Mouse (Mus musculus) forebrain, embryonic 15.5 days (tissue): ENCODE measurements around the gene Hs6st3. TPM values are rescaled to one million over a fixed set of nuclear protein-coding genes. Genes with fewer than 3 reads are reported as not detected.
A peak's percentile ranks its signal among the peaks of the same experiment; 100 is the strongest.

Source experiments
- ATAC-seq: fragments of 200-750 bp; cut with Nextera tagmentation; replicated peaks from 2 replicates; pipeline ENCODE4 v1.8.0; 2017; ENCODE audit warnings: mild to moderate bottlenecking, moderate TSS enrichment, moderate library complexity
- H3K27ac ChIP-seq: fragments of 300-500 bp; sonication (generic); replicated peaks from 2 replicates; pipeline ENCODE4 v1.5.1; 2015; ENCODE audit warnings: mild to moderate bottlenecking, inconsistent platforms
- H3K27me3 ChIP-seq: fragments of 300-500 bp; sonication (generic); 2 replicates; pipeline ENCODE4 v1.6.1; 2015; ENCODE audit warnings: inconsistent platforms
- H3K36me3 ChIP-seq: fragments of 300-500 bp; sonication (generic); 2 replicates; pipeline ENCODE4 v1.6.1; 2015; ENCODE audit warnings: mild to moderate bottlenecking, inconsistent platforms
- H3K4me1 ChIP-seq: fragments of 300-500 bp; sonication (generic); 2 replicates; pipeline ENCODE4 v1.6.1; 2015; ENCODE audit warnings: inconsistent platforms
- H3K4me2 ChIP-seq: fragments of 300-500 bp; sonication (generic); replicated peaks from 2 replicates; pipeline ENCODE4 v1.6.1; 2015; ENCODE audit warnings: mild to moderate bottlenecking, inconsistent platforms
- H3K4me3 ChIP-seq: fragments of 300-500 bp; sonication (generic); 2 replicates; pipeline ENCODE4 v1.5.1; 2015; ENCODE audit warnings: mild to moderate bottlenecking, inconsistent platforms
- H3K9ac ChIP-seq: fragments of 300-500 bp; sonication (generic); replicated peaks from 2 replicates; pipeline ENCODE4 v1.6.1; 2015; ENCODE audit warnings: mild to moderate bottlenecking, inconsistent platforms
- H3K9me3 ChIP-seq: fragments of 300-500 bp; sonication (generic); 2 replicates; pipeline ENCODE4 v1.6.1; 2016; ENCODE audit warnings: inconsistent platforms
- WGBS: fragments of 180-500 bp; shearing (Covaris S2); methylation state at CpG from one replicate; pipeline ENCODE4 v1.1.7; 2015; ENCODE audit warnings: mixed read lengths; 5-methylcytosine and 5-hydroxymethylcytosine counted together
- polyA plus RNA-seq: library from polyadenylated mRNA; unstranded; fragments of >200 nt; fragmentation: Nextera tagmentation; extraction: Ambion mirVana; gene quantifications from 2 replicates; pipeline ENCODE4 v1.2.1, GENCODE M21; 2015

Hs6st3 gene
- polyA plus RNA-seq, 1 experiment from 2014 or later = 1.4 TPM

DNA sequence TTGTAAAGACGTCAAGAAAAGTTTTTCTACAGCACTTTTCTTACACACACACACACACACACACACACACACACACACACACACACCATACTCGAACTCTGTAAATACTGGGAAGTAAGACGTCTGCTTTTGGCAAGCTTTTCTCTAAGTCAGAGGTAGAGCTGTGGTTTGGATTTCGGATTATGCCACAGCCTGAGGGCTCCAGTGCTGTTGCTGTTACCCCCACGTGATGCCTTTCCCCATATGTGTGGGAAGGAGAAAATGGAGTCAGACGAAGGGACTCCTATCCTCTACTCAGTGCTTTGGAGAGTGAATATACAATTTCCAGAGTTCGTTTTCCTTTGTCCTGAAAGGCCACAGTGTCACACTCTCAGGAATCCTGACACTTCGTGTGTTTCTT, 231.1 kb downstream of the Hs6st3 start:
- no peak for ATAC-seq
- no peak overlapping the region for H3K4me3 ChIP-seq
- H3K36me3 ChIP-seq = no peaks in the 10 kb centered on the region
- H3K4me2 ChIP-seq = no peak overlapping the region
- WGBS = 75% methylated on average over 8 of the region's 8 CpGs
- peaks cover 4% of the 10 kb centered on the region for H3K4me1 ChIP-seq
- H3K9ac ChIP-seq = no peak overlapping the region
- no peak overlapping the region for H3K27ac ChIP-seq
- no peaks in the 10 kb centered on the region for H3K9me3 ChIP-seq
- no peaks in the 10 kb centered on the region for H3K27me3 ChIP-seq

DNA sequence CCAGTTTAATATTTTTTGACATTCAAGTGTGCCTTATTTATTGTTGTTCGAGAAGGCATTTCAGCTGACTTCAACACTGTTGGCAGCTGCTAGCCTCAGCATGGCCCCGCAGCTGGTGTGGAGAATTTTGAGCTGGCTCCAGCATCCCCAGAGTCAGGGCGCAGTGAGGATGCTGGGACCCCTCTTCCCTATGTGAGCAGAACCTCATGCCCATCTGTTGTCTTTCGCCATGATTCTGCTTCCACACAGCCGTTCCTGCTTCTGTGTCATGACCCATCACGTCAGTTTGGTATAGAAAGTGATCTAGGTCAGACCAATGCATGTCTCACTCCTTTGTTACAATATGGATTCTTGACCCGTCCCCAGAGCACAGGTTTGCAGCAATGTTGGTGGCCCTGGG, 231.9 kb downstream of the Hs6st3 start:
- Histone ChIP-seq H3K4me2 (no peak overlapping the region), H3K36me3 (no peaks in the 10 kb centered on the region), H3K9me3 (no peaks in the 10 kb centered on the region), H3K4me3 (no peak overlapping the region), H3K4me1 (peaks cover 4% of the 10 kb centered on the region), H3K9ac (no peak overlapping the region), H3K27ac (no peak overlapping the region), H3K27me3 (no peaks in the 10 kb centered on the region)
- ATAC-seq = peak; percentile 26; the same call in 1 of the 2 replicates
- 67% methylated on average over 7 of the region's 7 CpGs for WGBS

DNA sequence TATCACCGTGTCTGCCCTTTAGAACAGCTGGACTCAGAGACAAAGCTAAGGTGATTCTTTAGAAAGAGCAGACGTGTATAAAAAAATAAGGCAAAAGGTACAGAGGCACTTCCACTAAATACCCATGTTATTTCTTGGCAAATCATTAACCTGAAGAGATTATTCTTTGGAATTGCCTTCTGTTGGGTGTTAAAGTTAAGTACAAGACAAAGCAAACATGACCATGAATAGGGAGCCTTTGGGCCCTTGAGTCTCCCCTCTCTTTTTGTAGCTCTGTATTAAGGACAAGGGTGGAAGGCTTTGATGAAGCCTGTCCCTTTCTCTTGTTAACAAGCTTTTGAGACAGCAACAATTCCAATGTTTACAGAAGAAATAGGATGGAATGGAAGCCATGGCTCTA, 241.2 kb downstream of the Hs6st3 start:
- WGBS = 86% methylated on average over 2 of the region's 2 CpGs
- Histone ChIP-seq H3K27me3 (no peaks in the 10 kb centered on the region), H3K4me2 (no peak overlapping the region), H3K9ac (no peak overlapping the region), H3K36me3 (no peaks in the 10 kb centered on the region), H3K27ac (no peak overlapping the region), H3K4me1 (no peaks in the 10 kb centered on the region), H3K9me3 (no peaks in the 10 kb centered on the region), H3K4me3 (no peak overlapping the region)
- no peak for ATAC-seq

DNA sequence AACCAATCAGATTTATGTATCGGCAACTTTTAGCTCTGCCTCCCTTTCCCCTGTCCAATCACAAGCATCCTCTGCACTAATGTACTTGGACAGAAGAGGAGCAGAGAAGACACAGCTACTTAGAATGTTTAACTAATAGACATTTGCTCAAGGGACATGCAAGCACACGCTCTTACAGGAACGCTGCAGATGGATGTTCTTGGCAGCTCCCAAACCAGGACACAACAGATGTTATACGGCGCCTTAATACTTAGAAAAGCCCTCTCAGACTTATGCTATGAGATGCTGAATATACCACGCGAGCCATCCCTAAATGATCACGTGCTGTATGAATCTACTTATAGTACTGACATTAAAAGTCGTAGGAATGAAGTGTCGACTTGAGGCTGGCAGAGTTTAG, 263.5 kb downstream of the Hs6st3 start:
- 91% methylated on average over 10 of the region's 10 CpGs for WGBS
- ATAC-seq = no peak

DNA sequence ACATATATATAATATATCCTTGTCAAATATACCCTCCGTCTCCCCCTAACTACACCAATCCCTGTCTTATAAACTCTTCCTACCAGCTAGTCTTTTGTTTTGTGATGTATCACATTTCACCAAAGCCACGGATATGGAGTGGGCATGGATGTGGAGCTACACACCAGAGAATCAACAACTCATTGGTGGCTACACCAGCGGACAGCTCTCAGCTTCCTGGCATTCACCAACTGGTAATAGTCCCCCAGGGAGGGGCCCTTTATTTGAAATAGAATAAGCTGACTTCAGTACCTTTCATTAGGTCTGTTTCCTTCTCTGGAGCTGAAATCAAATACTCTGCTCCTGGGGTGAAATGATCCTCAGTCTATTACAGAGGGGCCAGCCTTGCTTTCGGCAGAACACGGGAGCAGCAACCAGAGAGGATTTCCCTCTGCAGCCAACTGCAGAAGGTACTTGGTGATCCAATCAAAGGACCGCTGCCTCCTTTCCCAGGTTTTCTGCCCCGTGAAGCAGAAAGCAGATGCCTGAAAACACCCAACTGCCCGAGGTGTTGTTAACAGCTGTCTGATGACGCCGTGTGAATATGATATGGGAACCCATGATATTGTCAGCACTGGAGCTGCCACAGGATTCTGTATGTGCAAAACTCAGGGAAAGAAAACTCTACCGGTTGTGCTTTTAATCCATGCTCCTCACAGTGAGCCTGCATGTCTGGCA, 271.4 kb downstream of the Hs6st3 start:
- 64% methylated on average over 11 of the region's 11 CpGs for WGBS
- Histone ChIP-seq H3K27me3 (no peaks in the 10 kb centered on the region), H3K4me1 (no peaks in the 10 kb centered on the region), H3K4me3 (no peak overlapping the region), H3K4me2 (no peak overlapping the region), H3K9me3 (no peaks in the 10 kb centered on the region), H3K36me3 (no peaks in the 10 kb centered on the region), H3K9ac (no peak overlapping the region), H3K27ac (no peak overlapping the region)
- ATAC-seq = no peak

More for the DNA sequence above, 263.5 kb downstream of the Hs6st3 start:
- Histone ChIP-seq H3K9ac (no peak overlapping the region), H3K4me2 (no peak overlapping the region), H3K4me3 (no peak overlapping the region), H3K27me3 (no peaks in the 10 kb centered on the region), H3K4me1 (no peaks in the 10 kb centered on the region), H3K9me3 (no peaks in the 10 kb centered on the region), H3K27ac (no peak overlapping the region), H3K36me3 (no peaks in the 10 kb centered on the region)

DNA sequence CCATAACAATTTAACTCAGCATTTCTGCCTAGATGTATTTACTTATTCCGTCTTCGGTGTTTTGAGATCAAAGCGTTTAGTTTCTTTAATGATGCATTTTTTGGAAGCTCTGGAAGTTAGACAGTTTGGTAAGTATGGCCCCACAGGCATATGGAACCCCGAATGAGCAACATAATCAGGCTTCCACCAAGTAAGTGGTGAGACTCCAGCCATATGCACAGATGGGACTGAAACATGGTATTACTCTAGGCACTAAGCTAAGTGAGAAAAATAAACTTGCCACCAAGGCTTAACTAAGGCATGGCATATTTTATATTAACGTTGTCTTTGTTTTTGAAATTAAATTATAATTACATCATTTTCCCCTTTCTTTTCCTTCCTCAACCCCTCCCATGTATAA, 284.8 kb downstream of the Hs6st3 start:
- H3K9ac ChIP-seq = no peak overlapping the region
- ATAC-seq = peak; percentile 70; the same call in 1 of the 2 replicates
- no peaks in the 10 kb centered on the region for H3K9me3 ChIP-seq
- H3K4me2 ChIP-seq = no peak overlapping the region
- no peak overlapping the region for H3K27ac ChIP-seq
- WGBS = 69% methylated on average over 5 of the region's 5 CpGs
- H3K36me3 ChIP-seq = no peaks in the 10 kb centered on the region
- no peak overlapping the region for H3K4me3 ChIP-seq
- H3K27me3 ChIP-seq = no peaks in the 10 kb centered on the region
- H3K4me1 ChIP-seq = no peaks in the 10 kb centered on the region

DNA sequence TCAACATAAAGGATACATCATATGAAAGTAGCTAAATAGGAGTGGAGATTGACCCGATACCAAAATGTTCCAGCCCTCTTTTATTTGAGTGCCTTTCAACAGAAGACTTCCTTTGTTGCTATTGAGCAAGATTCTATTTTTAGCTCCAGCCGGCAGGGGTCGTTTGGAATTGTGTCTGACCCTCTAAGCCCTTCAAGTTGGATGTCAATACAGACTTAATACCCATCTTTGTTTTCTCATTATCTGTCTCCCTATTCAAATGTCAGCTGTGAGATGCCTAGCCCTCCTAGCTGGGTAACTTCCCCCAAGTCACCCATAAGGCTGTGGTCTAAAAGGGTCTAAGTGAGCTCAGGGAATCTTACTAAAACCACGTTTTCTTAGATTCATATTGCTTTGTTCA, 312.3 kb downstream of the Hs6st3 start:
- ATAC-seq = no peak

DNA sequence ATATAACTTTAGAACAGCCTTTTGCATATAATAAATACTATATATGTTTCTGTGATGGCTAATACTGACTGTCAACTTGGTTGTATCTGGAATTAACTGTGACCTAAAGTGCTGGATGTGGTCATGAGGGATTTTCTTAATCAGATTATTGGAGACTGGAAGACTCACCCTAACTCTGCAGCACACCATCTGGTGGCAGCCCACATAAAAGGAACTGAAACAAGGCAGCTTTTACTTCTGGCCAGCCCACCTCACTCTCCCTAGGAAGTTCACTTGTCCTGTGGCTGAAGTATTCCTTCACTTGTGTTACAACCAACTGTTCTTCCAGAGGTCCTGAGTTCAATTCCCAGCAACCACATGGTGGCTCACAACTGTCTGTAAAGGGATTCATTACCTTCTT, 313.5 kb downstream of the Hs6st3 start:
- Histone ChIP-seq H3K4me2 (no peak overlapping the region), H3K4me3 (no peak overlapping the region), H3K27ac (no peak overlapping the region), H3K36me3 (no peaks in the 10 kb centered on the region), H3K27me3 (no peaks in the 10 kb centered on the region), H3K4me1 (0 out of 2 replicates have a peak, but pooled peaks cover 3% of the 10 kb centered on the region), H3K9ac (no peak overlapping the region), H3K9me3 (no peaks in the 10 kb centered on the region)
- no peak for ATAC-seq

More for the DNA sequence above, 312.3 kb downstream of the Hs6st3 start:
- H3K36me3 ChIP-seq = no peaks in the 10 kb centered on the region
- no peak overlapping the region for H3K4me3 ChIP-seq
- H3K27ac ChIP-seq = no peak overlapping the region
- WGBS = 5% methylated on average over 4 of the region's 4 CpGs
- H3K4me2 ChIP-seq = no peak overlapping the region
- no peak overlapping the region for H3K9ac ChIP-seq
- H3K4me1 ChIP-seq = 0 out of 2 replicates have a peak, but pooled peaks cover 3% of the 10 kb centered on the region
- H3K9me3 ChIP-seq = no peaks in the 10 kb centered on the region
- no peaks in the 10 kb centered on the region for H3K27me3 ChIP-seq

DNA sequence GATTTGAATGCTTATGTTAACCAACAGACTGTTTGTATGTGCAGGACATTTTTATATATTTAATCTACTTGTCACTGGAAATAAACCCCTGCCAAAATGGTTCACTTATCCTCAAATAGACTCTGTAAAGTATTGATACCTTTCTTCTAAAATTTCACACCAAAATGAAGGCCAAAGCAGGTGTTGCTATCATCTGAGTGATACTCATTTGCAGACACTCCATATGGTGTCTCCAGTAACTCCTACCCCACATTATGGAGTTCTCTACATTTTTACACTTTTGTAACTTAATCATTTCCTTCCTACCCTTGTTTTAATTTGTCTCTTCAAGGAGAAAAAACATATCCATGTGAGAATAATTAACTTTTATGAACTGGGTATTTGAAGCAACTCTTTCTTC, 314.2 kb downstream of the Hs6st3 start:
- H3K36me3 ChIP-seq = no peaks in the 10 kb centered on the region
- ATAC-seq = no peak

DNA sequence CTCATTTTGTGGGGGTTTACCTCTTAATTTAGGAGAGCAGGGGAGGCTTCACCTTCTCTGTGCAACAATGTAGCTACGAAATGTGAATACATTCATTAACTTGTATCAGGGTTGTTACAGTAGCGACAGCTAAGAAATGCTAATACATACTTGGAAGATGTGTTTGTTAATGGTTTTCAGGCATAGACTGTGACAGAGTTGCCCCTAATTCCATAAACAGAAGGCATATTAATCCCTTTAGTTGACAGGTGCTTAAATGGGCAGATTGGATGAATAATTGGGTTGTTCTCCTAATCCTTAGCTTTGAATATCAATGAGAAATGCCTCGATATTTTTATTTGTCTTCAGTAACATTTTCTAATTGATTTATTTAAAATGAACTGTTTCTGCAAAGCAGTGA, 314.7 kb downstream of the Hs6st3 start:
- Histone ChIP-seq H3K9ac (no peak overlapping the region), H3K9me3 (no peaks in the 10 kb centered on the region), H3K27me3 (no peaks in the 10 kb centered on the region), H3K4me2 (no peak overlapping the region), H3K27ac (no peak overlapping the region), H3K4me1 (0 out of 2 replicates have a peak, but pooled peaks cover 3% of the 10 kb centered on the region), H3K4me3 (no peak overlapping the region), H3K36me3 (no peaks in the 10 kb centered on the region)
- peak; percentile 53; the same call in 1 of the 2 replicates for ATAC-seq
- 37% methylated on average over 3 of the region's 3 CpGs for WGBS

More for the DNA sequence above, 314.2 kb downstream of the Hs6st3 start:
- no peak overlapping the region for H3K9ac ChIP-seq
- no peak overlapping the region for H3K4me3 ChIP-seq
- H3K27ac ChIP-seq = no peak overlapping the region
- no peaks in the 10 kb centered on the region for H3K9me3 ChIP-seq
- H3K27me3 ChIP-seq = no peaks in the 10 kb centered on the region
- no peak overlapping the region for H3K4me2 ChIP-seq
- H3K4me1 ChIP-seq = 0 out of 2 replicates have a peak, but pooled peaks cover 3% of the 10 kb centered on the region

DNA sequence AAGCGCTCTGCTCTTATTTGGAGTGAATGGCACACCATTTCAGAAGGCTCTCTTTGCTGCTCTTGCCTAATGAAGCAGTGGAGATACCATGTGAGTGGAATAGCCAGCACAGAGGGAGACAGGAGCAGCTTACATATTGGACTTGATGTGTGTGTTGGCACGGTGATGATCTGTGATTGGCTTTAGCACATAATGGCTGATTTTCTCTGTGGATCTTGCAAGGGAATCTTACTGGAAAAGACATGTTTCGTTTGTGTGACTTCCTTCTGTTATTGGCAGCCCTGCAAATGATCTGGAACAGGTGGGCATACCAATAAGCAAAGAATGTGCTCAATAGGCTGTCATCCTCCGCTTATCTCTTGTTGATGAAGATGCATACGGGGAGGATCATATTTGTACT, 326.2 kb downstream of the Hs6st3 start:
- WGBS = 67% methylated on average over 5 of the region's 5 CpGs
- no peak overlapping the region for H3K4me3 ChIP-seq
- no peak overlapping the region for H3K9ac ChIP-seq
- H3K36me3 ChIP-seq = no peaks in the 10 kb centered on the region
- H3K4me1 ChIP-seq = peaks cover 11% of the 10 kb centered on the region; the same call in 1 of the 2 replicates
- H3K4me2 ChIP-seq = no peak overlapping the region
- H3K27ac ChIP-seq = no peak overlapping the region
- no peaks in the 10 kb centered on the region for H3K9me3 ChIP-seq
- no peaks in the 10 kb centered on the region for H3K27me3 ChIP-seq
- ATAC-seq = no peak

DNA sequence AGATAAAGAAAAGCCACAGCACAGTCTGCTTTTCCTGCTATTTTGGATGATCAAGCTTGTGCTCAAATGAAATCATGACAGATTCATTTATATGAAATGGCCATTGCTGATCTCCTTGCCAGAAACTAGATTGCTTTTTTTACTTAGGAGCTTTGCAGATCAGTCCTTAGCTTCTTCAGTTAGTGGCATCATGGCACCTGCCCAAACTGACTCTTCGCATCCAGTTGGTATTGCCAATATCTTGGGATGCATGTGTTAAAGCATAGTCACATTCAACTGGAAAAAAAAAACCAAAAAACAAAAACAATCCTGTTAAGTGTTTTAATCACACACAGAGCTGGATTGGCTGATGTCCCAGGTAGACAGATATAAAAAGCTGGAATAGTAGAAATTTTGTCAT, 326.7 kb downstream of the Hs6st3 start:
- Histone ChIP-seq H3K9ac (no peak overlapping the region), H3K27me3 (no peaks in the 10 kb centered on the region), H3K4me1 (peaks cover 11% of the 10 kb centered on the region; the same call in 1 of the 2 replicates), H3K4me2 (no peak overlapping the region), H3K4me3 (no peak overlapping the region), H3K27ac (no peak overlapping the region), H3K9me3 (no peaks in the 10 kb centered on the region), H3K36me3 (no peaks in the 10 kb centered on the region)
- WGBS = 80% methylated on average over 1 of the region's 1 CpGs
- no peak for ATAC-seq
